Mouse (Mus musculus): ENCODE data around the gene Klhl1. TPM values are rescaled to one million over a fixed set of nuclear protein-coding genes. Genes with fewer than 3 reads are reported as not detected.
"Not testable (repeated sequence)": the region's sequence is repeated elsewhere in the genome, so short reads cannot be mapped to it uniquely, and the experiment has no call there.

Klhl1 gene
- polyA plus RNA-seq, 1 experiment from 2014 or later = not detected

DNA sequence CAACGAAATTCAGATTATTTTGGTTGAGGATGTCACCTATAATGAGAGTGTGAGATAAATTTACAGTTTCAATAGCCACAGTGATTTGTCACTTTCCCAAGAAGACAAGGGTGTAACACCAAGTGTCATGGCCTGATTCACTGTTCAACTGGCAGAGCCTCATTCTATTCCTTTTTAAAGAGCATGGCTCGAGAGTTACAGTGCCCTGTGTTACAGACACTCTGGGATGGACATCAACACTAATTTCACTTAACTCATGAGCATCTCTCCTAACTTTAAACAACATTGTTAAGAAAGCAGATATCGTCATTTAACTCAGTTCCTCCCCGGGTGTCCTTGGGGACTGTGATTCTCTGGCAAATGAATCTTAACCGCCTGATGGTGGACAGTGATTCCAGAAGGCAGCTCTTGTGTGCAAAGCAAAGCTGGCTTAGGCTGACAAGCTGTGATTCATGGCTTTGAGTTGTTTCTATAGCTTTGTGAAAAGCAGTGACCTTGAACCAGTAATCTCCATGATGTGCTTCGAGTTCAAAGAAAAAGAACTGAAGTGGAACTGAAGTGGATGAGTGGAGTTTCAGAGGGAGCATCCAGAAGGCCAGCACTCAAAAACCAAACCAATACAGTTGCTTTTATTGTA lies 301.0 kb downstream of the Klhl1 start:
- Histone ChIP-seq H3K27ac (no peak overlapping the region), H3K27me3 (ENCODE audit: insufficient read depth, poor library complexity, severe bottlenecking) (no peaks in the 10 kb centered on the region), H3K4me1 (no peaks in the 10 kb centered on the region), H3K4me3 (no peak overlapping the region), H3K9me3 (no peaks in the 10 kb centered on the region), H3K36me3 (no peaks in the 10 kb centered on the region)
- no peak for DNase-seq (ENCODE audit: low spot score)
- WGBS = 70% methylated on average over 6 of the region's 6 CpGs

DNA sequence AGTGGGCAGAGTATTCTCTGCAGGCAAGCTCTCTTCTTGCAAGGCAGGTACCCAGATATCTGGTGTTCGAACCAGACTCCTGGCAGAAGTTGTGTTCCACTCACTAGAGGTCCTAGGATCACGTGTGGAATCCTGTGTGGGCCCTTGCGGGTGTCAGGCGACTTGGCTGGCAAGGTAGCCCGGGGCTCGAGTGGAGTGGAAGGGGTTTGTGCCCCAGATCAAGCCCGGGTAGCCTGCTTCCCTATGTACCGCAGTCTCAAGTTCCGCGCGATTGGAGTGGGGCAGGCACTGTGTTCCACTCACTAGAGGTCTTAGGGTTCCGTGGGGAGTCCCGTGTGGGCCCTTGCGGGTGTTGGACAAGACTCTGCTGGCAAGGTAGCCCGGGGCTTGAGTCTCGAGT lies 324.1 kb downstream of the Klhl1 start:
- not testable (repeated sequence) for H3K27ac ChIP-seq; DNase-seq (ENCODE audit: low spot score); H3K9me3 ChIP-seq; H3K27me3 ChIP-seq (ENCODE audit: insufficient read depth, poor library complexity, severe bottlenecking); H3K4me3 ChIP-seq; H3K4me1 ChIP-seq; H3K36me3 ChIP-seq
- 88% methylated on average over 16 of the region's 16 CpGs for WGBS

DNA sequence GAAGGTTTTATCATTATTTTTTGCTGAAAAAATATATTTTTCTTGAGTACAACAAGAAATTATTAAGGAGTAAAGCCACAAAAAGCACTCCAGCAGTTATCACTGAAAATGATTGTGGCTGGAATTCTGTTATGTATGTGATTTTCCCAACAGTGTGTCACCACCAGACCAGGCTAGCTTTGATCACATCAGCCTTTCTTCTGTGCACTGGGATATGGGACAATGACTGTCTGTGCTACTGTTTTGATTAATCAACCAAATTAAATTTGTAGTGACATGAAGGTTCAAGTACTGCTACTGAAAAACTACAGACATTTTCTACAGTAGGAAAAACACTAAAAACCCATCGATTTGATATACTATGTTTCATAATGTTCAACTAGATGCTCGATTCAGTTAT lies 344.4 kb downstream of the Klhl1 start:
- 80% methylated on average over 2 of the region's 2 CpGs for WGBS

DNA sequence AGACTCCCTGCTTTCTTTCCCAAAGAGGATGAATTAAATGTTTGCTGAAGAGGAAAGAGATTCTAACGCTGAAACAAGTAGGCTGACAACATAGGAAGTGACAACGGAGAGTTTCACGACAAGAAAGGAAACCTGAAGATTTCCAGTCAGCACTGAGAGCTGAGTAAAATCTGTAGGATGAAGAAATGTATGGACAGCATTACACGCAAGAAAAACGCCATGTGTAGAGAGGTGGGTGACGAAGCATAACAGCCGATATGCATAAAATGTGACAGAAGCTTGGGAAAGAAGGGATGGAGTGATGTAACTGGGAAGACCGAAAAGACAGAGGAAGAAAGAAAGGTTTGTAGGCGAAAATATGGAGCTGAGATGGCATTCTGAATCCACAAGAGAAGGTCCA lies 375.8 kb downstream of the Klhl1 start:
- Histone ChIP-seq H3K36me3 (no peaks in the 10 kb centered on the region), H3K27me3 (ENCODE audit: insufficient read depth, poor library complexity, severe bottlenecking) (no peaks in the 10 kb centered on the region), H3K4me3 (no peak overlapping the region), H3K4me1 (no peaks in the 10 kb centered on the region), H3K27ac (no peak overlapping the region), H3K9me3 (no peaks in the 10 kb centered on the region)
- 74% methylated on average over 9 of the region's 9 CpGs for whole genome bisulfite sequencing
- DNase-seq (ENCODE audit: low spot score) = no peak

More for the DNA sequence above, 344.4 kb downstream of the Klhl1 start:
- DNase-seq (ENCODE audit: low spot score) = no peak
- Histone ChIP-seq H3K36me3 (no peaks in the 10 kb centered on the region), H3K27ac (no peak overlapping the region), H3K9me3 (no peaks in the 10 kb centered on the region), H3K4me3 (no peak overlapping the region), H3K27me3 (ENCODE audit: insufficient read depth, poor library complexity, severe bottlenecking) (no peaks in the 10 kb centered on the region), H3K4me1 (no peaks in the 10 kb centered on the region)

DNA sequence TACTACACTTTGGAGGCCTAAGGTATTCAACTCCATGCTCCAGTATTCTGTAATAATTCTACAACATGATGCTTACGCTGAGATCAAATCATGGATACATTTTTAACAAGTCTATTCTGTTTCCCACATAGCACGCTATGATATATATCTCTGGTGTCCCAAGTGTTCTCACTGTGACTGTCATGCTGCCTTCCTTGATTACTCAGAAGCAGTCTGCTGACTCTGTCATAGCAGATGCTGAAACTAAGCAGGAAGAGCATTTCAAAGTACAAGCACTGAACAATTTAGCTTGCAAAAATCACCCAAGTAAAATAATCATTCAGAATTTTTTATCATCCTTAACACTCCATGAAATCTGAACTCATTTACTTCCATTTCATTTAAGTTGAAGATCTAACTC lies 378.7 kb downstream of the Klhl1 start:
- 95% methylated on average over 2 of the region's 2 CpGs for WGBS
- DNase-seq (ENCODE audit: low spot score) = no peak
- no peak overlapping the region for H3K4me3 ChIP-seq
- H3K27ac ChIP-seq = no peak overlapping the region
- H3K36me3 ChIP-seq = no peaks in the 10 kb centered on the region
- H3K4me1 ChIP-seq = no peaks in the 10 kb centered on the region
- H3K27me3 ChIP-seq (ENCODE audit: insufficient read depth, poor library complexity, severe bottlenecking) = no peaks in the 10 kb centered on the region
- no peaks in the 10 kb centered on the region for H3K9me3 ChIP-seq

DNA sequence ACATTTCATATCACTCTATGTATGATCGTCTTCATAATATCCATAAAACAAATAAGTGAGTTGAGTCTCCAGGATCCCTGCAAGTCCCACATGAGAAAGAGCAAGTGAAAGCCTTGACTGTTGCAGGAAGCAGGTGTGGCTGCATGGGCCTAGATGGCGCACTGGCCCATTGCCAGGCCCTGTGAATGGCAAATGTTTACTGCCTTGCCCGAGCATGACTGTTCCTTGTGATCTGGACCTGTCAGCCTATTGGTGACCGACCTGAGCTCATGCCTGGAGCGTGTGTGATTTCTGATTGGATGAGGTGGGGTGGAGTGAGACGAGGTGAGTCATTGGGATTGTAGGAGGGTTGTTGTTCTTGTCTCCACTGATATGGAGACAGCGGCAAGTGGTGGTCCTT lies 411.5 kb downstream of the Klhl1 start:
- no peaks in the 10 kb centered on the region for H3K36me3 ChIP-seq
- DNase-seq (ENCODE audit: low spot score) = no peak
- H3K9me3 ChIP-seq = no peaks in the 10 kb centered on the region
- H3K4me1 ChIP-seq = no peaks in the 10 kb centered on the region
- no peaks in the 10 kb centered on the region for H3K27me3 ChIP-seq (ENCODE audit: insufficient read depth, poor library complexity, severe bottlenecking)
- 74% methylated on average over 7 of the region's 7 CpGs for WGBS
- no peak overlapping the region for H3K4me3 ChIP-seq
- H3K27ac ChIP-seq = no peak overlapping the region

DNA sequence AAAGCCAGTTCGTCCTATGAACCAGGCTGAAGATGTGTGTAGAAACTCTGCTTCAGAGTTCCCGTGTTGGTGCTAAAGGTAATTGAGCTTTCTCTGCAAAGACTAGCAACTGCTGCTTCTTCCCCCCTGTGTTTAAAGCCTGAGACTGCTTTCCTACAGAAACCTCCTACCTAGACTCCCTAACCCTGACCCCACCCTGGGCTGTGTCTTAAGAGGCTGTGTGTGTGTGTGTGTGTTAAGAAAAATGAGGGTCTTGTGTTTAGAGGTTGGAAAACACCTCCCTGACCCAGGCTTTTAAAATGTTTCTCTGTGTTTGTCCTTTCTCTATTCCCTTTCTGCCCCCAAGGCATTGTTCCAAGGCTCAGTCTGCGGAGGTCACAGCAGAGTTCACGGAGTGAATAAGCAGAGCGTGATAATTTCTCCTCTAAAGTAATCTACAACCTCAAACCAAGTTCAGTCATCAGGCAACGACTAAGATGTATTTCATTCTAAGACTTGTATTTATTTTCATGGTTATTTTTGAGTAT lies 437.2 kb downstream of the Klhl1 start:
- no peaks in the 10 kb centered on the region for H3K4me1 ChIP-seq
- no peak overlapping the region for H3K27ac ChIP-seq
- H3K36me3 ChIP-seq = no peaks in the 10 kb centered on the region
- no peak overlapping the region for H3K4me3 ChIP-seq
- no peaks in the 10 kb centered on the region for H3K27me3 ChIP-seq (ENCODE audit: insufficient read depth, poor library complexity, severe bottlenecking)
- WGBS = 72% methylated on average over 6 of the region's 6 CpGs
- DNase-seq (ENCODE audit: low spot score) = no peak
- no peaks in the 10 kb centered on the region for H3K9me3 ChIP-seq

DNA sequence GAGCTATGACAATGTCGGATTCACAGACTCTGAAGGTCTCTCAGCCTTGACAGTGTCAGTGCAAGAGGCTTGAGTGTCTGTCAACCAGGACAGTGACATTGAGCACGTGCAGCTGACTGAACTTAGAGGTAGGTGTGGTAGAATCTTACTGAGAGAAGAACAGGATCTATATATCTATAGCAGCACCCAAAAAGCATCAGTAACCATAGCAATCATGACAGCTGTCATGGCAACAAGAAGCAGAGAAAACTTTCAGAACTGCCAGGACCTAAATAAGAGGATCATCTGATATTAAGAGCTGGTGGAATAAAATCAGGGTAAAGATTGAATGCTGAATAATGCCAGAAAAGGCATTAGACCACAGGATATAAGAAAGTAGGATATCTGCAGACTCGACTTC lies 453.0 kb downstream of the Klhl1 start:
- WGBS = 70% methylated on average over 3 of the region's 3 CpGs
- H3K4me1 ChIP-seq = no peaks in the 10 kb centered on the region
- H3K27ac ChIP-seq = no peak overlapping the region

More for the DNA sequence above, 453.0 kb downstream of the Klhl1 start:
- Histone ChIP-seq H3K36me3 (no peaks in the 10 kb centered on the region), H3K27me3 (ENCODE audit: insufficient read depth, poor library complexity, severe bottlenecking) (no peaks in the 10 kb centered on the region), H3K9me3 (no peaks in the 10 kb centered on the region), H3K4me3 (no peak overlapping the region)
- no peak for DNase-seq (ENCODE audit: low spot score)
